Mouse (Mus musculus): ENCODE results near the gene Cacng7. TPM values are rescaled to one million over a fixed set of nuclear protein-coding genes. Genes with fewer than 3 reads are reported as not detected.

The Cacng7 gene
- total and polyA plus RNA-seq, 3 experiments = 0.04 to 0.11 TPM; not detected in 1

GRCm38 (mm10) chr7:3331581-3332223 lies 1.1 kb upstream of the Cacng7 start:
- Histone ChIP-seq H3K4me3 (ENCODE audit: control insufficient read depth in 1 of 2, insufficient read depth in 1 of 2, low read depth in 2 of 2, low read length in 2 of 2) (no peak overlapping the region), H3K4me1 (ENCODE audit: control insufficient read depth in 1 of 2, insufficient read depth in 2 of 2, low read length in 2 of 2) (no peaks in the 10 kb centered on the region), H3K9me3 (replicated peaks; ENCODE audit: insufficient read depth, low read length) (no peaks in the 10 kb centered on the region), H3K27me3 (ENCODE audit: control insufficient read depth in 1 of 2, insufficient read depth in 2 of 2, low read length in 2 of 2) (peaks cover 0 to 1% of the 10 kb centered on the region in 2 experiments; a peak in 2 of 4 replicates), H3K9ac (ENCODE audit: control insufficient read depth, low read depth, low read length, poor library complexity, severe bottlenecking) (no peak overlapping the region), H3K36me3 (ENCODE audit: control insufficient read depth in 1 of 2, insufficient read depth in 2 of 2, low read length in 2 of 2) (no peaks in the 10 kb centered on the region), H3K79me2 (ENCODE audit: control insufficient read depth, insufficient read depth, low read length, poor library complexity) (no peaks in the 10 kb centered on the region), H3K27ac (ENCODE audit: control insufficient read depth, low read depth, low read length) (no peak overlapping the region)
- peak; percentile 70 for TF ChIP-seq HCFC1 (IDR thresholded peaks at IDR 0.05; ENCODE audit: low read depth, low read length)
- TF ChIP-seq MAZ (IDR thresholded peaks at IDR 0.05; ENCODE audit: low read depth, low read length) = no peak
- no peak for TF ChIP-seq POLR2A (IDR thresholded peaks at IDR 0.05; ENCODE audit: control insufficient read depth in 1 of 2, insufficient read depth in 1 of 2, low read depth in 1 of 2, low read length in 2 of 2, poor library complexity in 1 of 2)
- no peak for DNase-seq (ENCODE audit: low read depth, low spot score)

- Histone ChIP-seq H3K9me3 (replicated peaks; ENCODE audit: insufficient read depth, low read length) (no peaks in the 10 kb centered on the region), H3K9ac (ENCODE audit: control insufficient read depth, low read depth, low read length, poor library complexity, severe bottlenecking) (no peak overlapping the region), H3K79me2 (ENCODE audit: control insufficient read depth, insufficient read depth, low read length, poor library complexity) (no peaks in the 10 kb centered on the region), H3K4me1 (ENCODE audit: control insufficient read depth in 1 of 2, insufficient read depth in 2 of 2, low read length in 2 of 2) (no peaks in the 10 kb centered on the region), H3K27ac (ENCODE audit: control insufficient read depth, low read depth, low read length) (no peak overlapping the region), H3K27me3 (ENCODE audit: control insufficient read depth in 1 of 2, insufficient read depth in 2 of 2, low read length in 2 of 2) (peaks cover 0 to 1% of the 10 kb centered on the region in 2 experiments; a peak in 2 of 4 replicates), H3K4me3 (ENCODE audit: control insufficient read depth in 1 of 2, insufficient read depth in 1 of 2, low read depth in 2 of 2, low read length in 2 of 2) (no peak overlapping the region), H3K36me3 (ENCODE audit: control insufficient read depth in 1 of 2, insufficient read depth in 2 of 2, low read length in 2 of 2) (no peaks in the 10 kb centered on the region)
- DNase-seq (ENCODE audit: low read depth, low spot score) = no peak
- TF ChIP-seq POLR2A (IDR thresholded peaks at IDR 0.05; ENCODE audit: control insufficient read depth in 1 of 2, insufficient read depth in 1 of 2, low read depth in 1 of 2, low read length in 2 of 2, poor library complexity in 1 of 2) (no peak), ZC3H11A (IDR thresholded peaks at IDR 0.05; ENCODE audit: low read depth, low read length) (no peak), SIN3A (IDR thresholded peaks at IDR 0.05; ENCODE audit: low read length) (no peak), ZNF384 (IDR thresholded peaks at IDR 0.05; ENCODE audit: low read depth, low read length) (no peak)
Observed at GRCm38 (mm10) chr7:3332224-3332615, 535 bp upstream of the Cacng7 start.

GRCm38 (mm10) chr7:3333542-3333941 lies 787 bp downstream of the Cacng7 start:
- Histone ChIP-seq H3K27me3 (ENCODE audit: control insufficient read depth in 1 of 2, insufficient read depth in 2 of 2, low read length in 2 of 2) (peaks cover 0 to 3% of the 10 kb centered on the region in 2 experiments; a peak in 2 of 4 replicates), H3K27ac (ENCODE audit: control insufficient read depth, low read depth, low read length) (no peak overlapping the region), H3K9me3 (replicated peaks; ENCODE audit: insufficient read depth, low read length) (no peaks in the 10 kb centered on the region), H3K36me3 (ENCODE audit: control insufficient read depth in 1 of 2, insufficient read depth in 2 of 2, low read length in 2 of 2) (no peaks in the 10 kb centered on the region), H3K4me3 (ENCODE audit: control insufficient read depth in 1 of 2, insufficient read depth in 1 of 2, low read depth in 2 of 2, low read length in 2 of 2) (no peak overlapping the region), H3K79me2 (ENCODE audit: control insufficient read depth, insufficient read depth, low read length, poor library complexity) (no peaks in the 10 kb centered on the region), H3K4me1 (ENCODE audit: control insufficient read depth in 1 of 2, insufficient read depth in 2 of 2, low read length in 2 of 2) (no peaks in the 10 kb centered on the region), H3K9ac (ENCODE audit: control insufficient read depth, low read depth, low read length, poor library complexity, severe bottlenecking) (no peak overlapping the region)
- no peak for TF ChIP-seq GABPA (IDR thresholded peaks at IDR 0.05; ENCODE audit: low read depth, low read length)
- no peak for TF ChIP-seq E2F4 (IDR thresholded peaks at IDR 0.05; ENCODE audit: borderline replicate concordance, low read depth, low read length)
- no peak for TF ChIP-seq ZMIZ1 (IDR thresholded peaks at IDR 0.05; ENCODE audit: low read depth, low read length)
- TF ChIP-seq MYB (IDR thresholded peaks at IDR 0.05; ENCODE audit: low read depth, low read length) = no peak
- no peak for TF ChIP-seq NRF1 (IDR thresholded peaks at IDR 0.05; ENCODE audit: insufficient read depth, low read depth, low read length, poor library complexity, severe bottlenecking)
- no peak for TF ChIP-seq RCOR1 (IDR thresholded peaks at IDR 0.05; ENCODE audit: low read depth, low read length)
- no peak for TF ChIP-seq TCF12 (IDR thresholded peaks at IDR 0.05; ENCODE audit: low read depth, low read length)
- no peak for TF ChIP-seq ETS1 (IDR thresholded peaks at IDR 0.05; ENCODE audit: low read depth, low read length)
- no peak for TF ChIP-seq SMC3 (IDR thresholded peaks at IDR 0.05; ENCODE audit: low read depth, low read length)
- TF ChIP-seq CHD2 (IDR thresholded peaks at IDR 0.05; ENCODE audit: low read length) = no peak
- no peak for TF ChIP-seq CTCF (IDR thresholded peaks at IDR 0.05 in 2 of 3, conservative IDR thresholded peaks at IDR 0.05 in 1 of 3; ENCODE audit: control insufficient read depth in 1 of 3, insufficient read depth in 1 of 3, low read depth in 2 of 3, low read length in 3 of 3, poor library complexity in 1 of 3, severe bottlenecking in 1 of 3)
- TF ChIP-seq EP300 (IDR thresholded peaks at IDR 0.05; ENCODE audit: low read depth in 1 of 2, low read length in 2 of 2) = no peak
- no peak for TF ChIP-seq BHLHE40 (IDR thresholded peaks at IDR 0.05; ENCODE audit: borderline replicate concordance, low read depth, low read length)
- TF ChIP-seq HCFC1 (IDR thresholded peaks at IDR 0.05; ENCODE audit: low read depth, low read length) = no peak
- no peak for TF ChIP-seq RAD21 (IDR thresholded peaks at IDR 0.05; ENCODE audit: low read depth, low read length)
- no peak for TF ChIP-seq MAFK (IDR thresholded peaks at IDR 0.05; ENCODE audit: borderline replicate concordance, low read depth, low read length)
- no peak for TF ChIP-seq MXI1 (IDR thresholded peaks at IDR 0.05; ENCODE audit: low read depth, low read length)
- no peak for TF ChIP-seq TAL1 (IDR thresholded peaks at IDR 0.05; ENCODE audit: low read length)
- DNase-seq (ENCODE audit: low read depth, low spot score) = no peak

Data from MEL (cell line).